Mouse (Mus musculus): ENCODE results near the gene Ifitm10. TPM values are rescaled to one million over a fixed set of nuclear protein-coding genes. Genes with fewer than 3 reads are reported as not detected.
"Not testable (repeated sequence)": the region's sequence is repeated elsewhere in the genome, so short reads cannot be mapped to it uniquely, and the experiment has no call there.

Ifitm10 gene
- polyA plus RNA-seq, 1 experiment from 2014 or later: 2.2 TPM

- 35% methylated on average over 6 of the region's 6 CpGs for WGBS (ENCODE audit: insufficient replicate concordance)
- DNase-seq (peak; percentile 38), ATAC-seq (no peak)
- no peak overlapping the region for H3K9ac ChIP-seq (replicated peaks)
- H3K4me3 ChIP-seq (ENCODE audit: low read depth, low read length): no peak overlapping the region
- H3K9me3 ChIP-seq (ENCODE audit: low read length): no peaks in the 10 kb centered on the region
- TF ChIP-seq EP300 (IDR thresholded peaks at IDR 0.05; ENCODE audit: low read depth) (no peak), CTCF (IDR thresholded peaks at IDR 0.05; ENCODE audit: low read depth) (peak; percentile 89)
- no peaks in the 10 kb centered on the region for H3K36me3 ChIP-seq (replicated peaks; ENCODE audit: insufficient read depth, low read length)
- no peaks in the 10 kb centered on the region for H3K27me3 ChIP-seq (ENCODE audit: insufficient read depth, low read length)
- H3K27ac ChIP-seq (ENCODE audit: low read depth): no peak overlapping the region
- no peak overlapping the region for H3K4me2 ChIP-seq (ENCODE audit: low read depth, low read length)
- H3K4me1 ChIP-seq (ENCODE audit: insufficient read depth): no peaks in the 10 kb centered on the region
These were observed 57.0 kb downstream of the Ifitm10 start for GRCm38 (mm10) chr7:142316558-142316957.

- Histone ChIP-seq H3K36me3 (replicated peaks; ENCODE audit: insufficient read depth, low read length) (no peaks in the 10 kb centered on the region), H3K4me1 (ENCODE audit: insufficient read depth) (no peaks in the 10 kb centered on the region), H3K9me3 (ENCODE audit: low read length) (no peaks in the 10 kb centered on the region), H3K27me3 (ENCODE audit: insufficient read depth, low read length) (no peaks in the 10 kb centered on the region), H3K4me3 (ENCODE audit: low read depth, low read length) (no peak overlapping the region), H3K4me2 (ENCODE audit: low read depth, low read length) (no peak overlapping the region), H3K27ac (ENCODE audit: low read depth) (no peak overlapping the region), H3K9ac (replicated peaks) (no peak overlapping the region)
- TF ChIP-seq EP300 (IDR thresholded peaks at IDR 0.05; ENCODE audit: low read depth): no peak
- no peak for TF ChIP-seq CTCF (IDR thresholded peaks at IDR 0.05; ENCODE audit: low read depth)
- ATAC-seq: no peak
- no peak for DNase-seq
- 63% methylated on average over 5 of the region's 5 CpGs for WGBS (ENCODE audit: insufficient replicate concordance)
These were observed 58.8 kb downstream of the Ifitm10 start for GRCm38 (mm10) chr7:142314600-142315285.

DNA sequence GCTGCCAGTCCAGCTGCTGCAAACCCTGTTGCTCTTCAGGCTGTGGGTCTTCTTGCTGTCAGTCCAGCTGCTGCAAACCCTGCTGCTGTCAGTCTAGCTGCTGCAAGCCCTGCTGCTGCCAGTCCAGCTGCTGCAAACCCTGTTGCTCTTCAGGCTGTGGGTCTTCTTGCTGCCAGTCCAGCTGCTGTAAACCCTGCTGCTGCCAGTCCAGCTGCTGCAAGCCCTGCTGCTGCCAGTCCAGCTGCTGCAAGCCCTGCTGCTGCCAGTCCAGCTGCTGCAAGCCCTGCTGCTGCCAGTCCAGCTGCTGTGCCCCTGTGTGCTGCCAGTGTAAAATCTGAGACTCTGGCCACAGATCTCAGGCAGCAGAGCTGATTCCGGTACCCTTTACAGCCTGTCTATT, 69.6 kb downstream of the Ifitm10 start:
- H3K4me2 ChIP-seq (ENCODE audit: low read depth, low read length); H3K4me1 ChIP-seq (ENCODE audit: insufficient read depth); DNase-seq; H3K9ac ChIP-seq (replicated peaks); H3K27ac ChIP-seq (ENCODE audit: low read depth); H3K36me3 ChIP-seq (replicated peaks; ENCODE audit: insufficient read depth, low read length); H3K4me3 ChIP-seq (ENCODE audit: low read depth, low read length); ATAC-seq; H3K27me3 ChIP-seq (ENCODE audit: insufficient read depth, low read length); H3K9me3 ChIP-seq (ENCODE audit: low read length): not testable (repeated sequence)
- WGBS (ENCODE audit: insufficient replicate concordance): 73% methylated on average over 1 of the region's 1 CpGs

DNA sequence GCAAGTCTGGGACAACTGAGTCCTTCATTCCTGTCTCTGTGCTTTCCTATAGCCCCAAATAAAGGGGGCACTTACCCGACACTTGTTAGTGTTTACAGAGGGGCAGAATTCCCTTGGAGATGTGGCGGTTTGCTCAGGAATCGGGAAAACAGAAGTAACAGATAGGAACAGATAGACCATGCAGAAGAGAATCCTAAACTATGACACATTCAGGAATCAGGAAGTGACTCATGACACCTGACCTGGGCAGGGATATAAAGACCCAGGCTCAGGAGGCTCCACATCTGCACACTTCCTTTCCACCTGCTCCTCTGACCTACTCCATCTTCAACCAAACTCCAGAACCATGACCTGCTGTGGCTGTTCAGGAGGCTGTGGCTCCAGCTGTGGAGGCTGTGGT, 70.3 kb downstream of the Ifitm10 start, which contains the start of gene Krtap5-4:
Gene Krtap5-4 (plus strand): TSS at position 301 of the 400 bp plus-strand sequence.
- no peak for ATAC-seq
- Histone ChIP-seq H3K27me3 (ENCODE audit: insufficient read depth, low read length) (no peaks in the 10 kb centered on the region), H3K4me3 (ENCODE audit: low read depth, low read length) (no peak within 1 kb of the TSS), H3K4me2 (ENCODE audit: low read depth, low read length) (no peak within 1 kb of the TSS), H3K27ac (ENCODE audit: low read depth) (no peak within 1 kb of the TSS), H3K9ac (replicated peaks) (no peak within 1 kb of the TSS), H3K4me1 (ENCODE audit: insufficient read depth) (no peaks in the 10 kb centered on the region), H3K36me3 (replicated peaks; ENCODE audit: insufficient read depth, low read length) (no peaks in the 10 kb centered on the region), H3K9me3 (ENCODE audit: low read length) (no peaks in the 10 kb centered on the region)
- no peak for DNase-seq
- 18% methylated on average over 3 of the region's 3 CpGs for WGBS (ENCODE audit: insufficient replicate concordance)
- TF ChIP-seq EP300 (IDR thresholded peaks at IDR 0.05; ENCODE audit: low read depth): no peak
- TF ChIP-seq CTCF (IDR thresholded peaks at IDR 0.05; ENCODE audit: low read depth): no peak

DNA sequence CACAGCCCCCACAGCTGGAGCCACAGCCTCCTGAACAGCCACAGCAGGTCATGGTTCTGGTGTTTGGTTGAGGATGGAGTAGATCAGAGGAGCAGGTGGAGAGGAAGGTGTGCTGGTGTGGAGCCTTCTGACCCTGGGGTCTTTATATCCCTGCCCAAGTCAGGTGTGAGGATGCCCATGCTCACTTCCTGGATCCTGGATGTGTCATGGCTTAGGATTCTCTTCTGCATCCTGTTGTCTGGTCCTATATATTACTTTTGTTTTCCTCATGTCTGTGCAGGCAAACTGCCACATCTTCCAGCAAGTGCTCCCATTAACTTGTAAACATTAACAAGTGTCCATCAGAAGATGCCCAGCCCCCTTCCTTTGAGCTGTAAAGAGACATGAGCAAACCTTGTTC, 76.5 kb downstream of the Ifitm10 start, which contains the start of gene Krtap5-1:
Gene Krtap5-1 (minus strand): TSS at position 101 of the 400 bp plus-strand sequence.
- H3K4me1 ChIP-seq (ENCODE audit: insufficient read depth); H3K9ac ChIP-seq (replicated peaks); DNase-seq; H3K36me3 ChIP-seq (replicated peaks; ENCODE audit: insufficient read depth, low read length); H3K27ac ChIP-seq (ENCODE audit: low read depth); H3K4me2 ChIP-seq (ENCODE audit: low read depth, low read length); H3K27me3 ChIP-seq (ENCODE audit: insufficient read depth, low read length); H3K4me3 ChIP-seq (ENCODE audit: low read depth, low read length); ATAC-seq; H3K9me3 ChIP-seq (ENCODE audit: low read length): not testable (repeated sequence)

DNA sequence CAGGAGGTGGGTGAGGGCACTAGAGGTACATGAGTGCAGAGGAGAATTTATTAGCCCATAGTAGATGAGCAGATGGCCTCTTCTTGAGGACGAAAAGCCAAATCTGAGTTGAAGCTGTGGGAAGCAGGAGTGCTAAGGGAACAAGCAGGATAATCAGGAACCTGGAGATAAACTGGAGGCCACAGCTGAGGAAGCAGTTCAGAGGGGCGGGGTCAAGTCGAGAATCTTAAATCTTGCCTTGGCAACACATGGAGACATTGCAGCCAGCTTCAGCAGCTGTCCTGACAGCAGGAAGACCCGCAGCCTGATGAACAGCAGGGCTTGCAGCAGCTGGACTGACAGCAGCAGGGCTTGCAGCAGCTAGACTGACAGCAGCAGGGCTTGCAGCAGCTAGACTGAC, 77.4 kb downstream of the Ifitm10 start:
- not testable (repeated sequence) for H3K9me3 ChIP-seq (ENCODE audit: low read length); H3K9ac ChIP-seq (replicated peaks); ATAC-seq; H3K27ac ChIP-seq (ENCODE audit: low read depth); H3K4me1 ChIP-seq (ENCODE audit: insufficient read depth); DNase-seq; H3K4me3 ChIP-seq (ENCODE audit: low read depth, low read length); H3K36me3 ChIP-seq (replicated peaks; ENCODE audit: insufficient read depth, low read length); H3K27me3 ChIP-seq (ENCODE audit: insufficient read depth, low read length); H3K4me2 ChIP-seq (ENCODE audit: low read depth, low read length)
- 11% methylated on average over 4 of the region's 4 CpGs for WGBS (ENCODE audit: insufficient replicate concordance)

DNA sequence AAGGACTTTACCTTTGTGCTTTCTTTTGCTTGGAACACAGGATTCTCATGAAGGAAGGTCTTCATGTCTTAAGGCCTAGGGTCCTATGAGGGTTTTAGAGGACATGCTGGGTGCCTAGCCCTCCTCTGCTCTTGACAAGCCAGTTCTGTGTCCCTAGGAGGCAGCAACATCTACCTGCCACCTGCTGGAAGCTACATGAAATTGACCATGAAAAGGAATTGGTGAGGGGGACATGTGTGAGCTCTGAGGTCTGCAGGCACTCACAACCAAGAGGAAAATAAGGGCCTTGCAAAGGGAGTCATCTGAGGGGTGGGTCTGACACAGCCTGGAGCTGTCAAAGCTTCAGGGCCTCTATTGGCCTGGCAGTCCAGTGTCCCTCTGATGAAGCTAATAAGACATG, 78.1 kb downstream of the Ifitm10 start:
- Histone ChIP-seq H3K36me3 (replicated peaks; ENCODE audit: insufficient read depth, low read length) (no peaks in the 10 kb centered on the region), H3K27me3 (ENCODE audit: insufficient read depth, low read length) (no peaks in the 10 kb centered on the region), H3K27ac (ENCODE audit: low read depth) (no peak overlapping the region), H3K4me2 (ENCODE audit: low read depth, low read length) (no peak overlapping the region), H3K4me3 (ENCODE audit: low read depth, low read length) (no peak overlapping the region), H3K9ac (replicated peaks) (no peak overlapping the region), H3K9me3 (ENCODE audit: low read length) (no peaks in the 10 kb centered on the region), H3K4me1 (ENCODE audit: insufficient read depth) (no peaks in the 10 kb centered on the region)
- DNase-seq: no peak
- TF ChIP-seq CTCF (IDR thresholded peaks at IDR 0.05; ENCODE audit: low read depth): no peak
- no peak for TF ChIP-seq EP300 (IDR thresholded peaks at IDR 0.05; ENCODE audit: low read depth)
- no peak for ATAC-seq
